Mouse (Mus musculus) adrenal gland, postnatal 0 days (tissue): ENCODE measurements around the gene Tbx3. TPM values are rescaled to one million over a fixed set of nuclear protein-coding genes. Genes with fewer than 3 reads are reported as not detected.

ENCODE experiments used
- polyA plus RNA-seq: library from polyadenylated mRNA; unstranded; fragments of >200 nt; fragmentation: Nextera tagmentation; extraction: Ambion mirVana; gene quantifications from 2 replicates; pipeline ENCODE4 v1.2.1, GENCODE M21; 2015

Tbx3 gene
- 35.3 and 82.1 TPM in 2 replicates for polyA plus RNA-seq

GRCm38 (mm10) chr5:119670566-119671108 is at the start of gene Tbx3:
TSS of gene Tbx3 (plus strand) at chr5:119670669.

Other genes starting within 250 kb of the Tbx3 start
- gene Tbx5, start 162.0 kb downstream of the Tbx3 start, polyA plus RNA-seq: not detected in 2 replicates